Mouse (Mus musculus) megakaryocyte, embryonic 14.5 days (primary cell): ENCODE measurements around the gene Coa7.

ENCODE experiments used
- FLI1 ChIP-seq: IDR thresholded peaks from 2 replicates; pipeline ENCODE4 v1.6.1; 2012; ENCODE audit warnings: low read length, inconsistent platforms, mixed read lengths
- GATA1 ChIP-seq: IDR thresholded peaks from 3 replicates; pipeline ENCODE4 v1.6.1; 2012; ENCODE audit warnings: mixed read lengths, low read length, inconsistent platforms, borderline replicate concordance

GRCm38 (mm10) chr4:108360136-108361055 lies 32.5 kb downstream of the Coa7 start:
- TF ChIP-seq GATA1 (no peak), FLI1 (no peak)
